Mouse (Mus musculus): Measurements from ENCODE around the gene Arhgef28.

Arhgef28 gene

GRCm38 (mm10) chr13:97966077-97966476 lies 240.2 kb downstream of the Arhgef28 start:
- no peak for ATAC-seq (ENCODE audit: low TSS enrichment)

GRCm38 (mm10) chr13:97964892-97965424 lies 241.3 kb downstream of the Arhgef28 start:
- ATAC-seq (ENCODE audit: low TSS enrichment), result no peak

- peak; percentile 53 for ATAC-seq (ENCODE audit: low TSS enrichment)
Observed at GRCm38 (mm10) chr13:97960142-97960541, 246.1 kb downstream of the Arhgef28 start.

- ATAC-seq (ENCODE audit: low TSS enrichment), result peak; percentile 74
Observed at GRCm38 (mm10) chr13:97959394-97959888, 246.8 kb downstream of the Arhgef28 start.

GRCm38 (mm10) chr13:97955759-97956158 lies 250.5 kb downstream of the Arhgef28 start:
- no peak for ATAC-seq (ENCODE audit: low TSS enrichment)

GRCm38 (mm10) chr13:97954956-97955496 lies 251.2 kb downstream of the Arhgef28 start:
- ATAC-seq (ENCODE audit: low TSS enrichment), result no peak

GRCm38 (mm10) chr13:97954051-97954450 lies 252.2 kb downstream of the Arhgef28 start:
- no peak for ATAC-seq (ENCODE audit: low TSS enrichment)

- no peak for ATAC-seq (ENCODE audit: low TSS enrichment)
Observed at GRCm38 (mm10) chr13:97953526-97953925, 252.7 kb downstream of the Arhgef28 start.

GRCm38 (mm10) chr13:97948856-97949255 lies 257.4 kb downstream of the Arhgef28 start:
- ATAC-seq (ENCODE audit: low TSS enrichment), result peak; percentile 64; the same call in 1 of the 2 replicates

- no peak for ATAC-seq (ENCODE audit: low TSS enrichment)
Observed at GRCm38 (mm10) chr13:97947598-97947997, 258.6 kb downstream of the Arhgef28 start.

GRCm38 (mm10) chr13:97946422-97946821 lies 259.8 kb downstream of the Arhgef28 start:
- no peak for ATAC-seq (ENCODE audit: low TSS enrichment)

- ATAC-seq (ENCODE audit: low TSS enrichment), result no peak
Observed at GRCm38 (mm10) chr13:97941909-97942680, 264.1 kb downstream of the Arhgef28 start.

GRCm38 (mm10) chr13:97941099-97941498 lies 265.1 kb downstream of the Arhgef28 start:
- ATAC-seq (ENCODE audit: low TSS enrichment), result no peak

GRCm38 (mm10) chr13:97939433-97940160 lies 266.6 kb downstream of the Arhgef28 start:
- ATAC-seq (ENCODE audit: low TSS enrichment), result no peak

GRCm38 (mm10) chr13:97938596-97939297 lies 267.5 kb downstream of the Arhgef28 start:
- ATAC-seq (ENCODE audit: low TSS enrichment), result peak; percentile 80

GRCm38 (mm10) chr13:97937919-97938318 lies 268.3 kb downstream of the Arhgef28 start:
- peak; percentile 48 for ATAC-seq (ENCODE audit: low TSS enrichment)

GRCm38 (mm10) chr13:97928135-97928497 lies 278.1 kb downstream of the Arhgef28 start:
- no peak for ATAC-seq (ENCODE audit: low TSS enrichment)

- ATAC-seq (ENCODE audit: low TSS enrichment), result no peak
Observed at GRCm38 (mm10) chr13:97927376-97928134, 278.7 kb downstream of the Arhgef28 start.

GRCm38 (mm10) chr13:97926371-97926770 lies 279.9 kb downstream of the Arhgef28 start:
- ATAC-seq (ENCODE audit: low TSS enrichment), result no peak

GRCm38 (mm10) chr13:97923009-97923408 lies 283.2 kb downstream of the Arhgef28 start:
- peak; percentile 77 for ATAC-seq (ENCODE audit: low TSS enrichment)

GRCm38 (mm10) chr13:97919590-97919989 lies 286.6 kb downstream of the Arhgef28 start:
- peak; percentile 18; the same call in 1 of the 2 replicates for ATAC-seq (ENCODE audit: low TSS enrichment)
